Mouse (Mus musculus): ENCODE results near the gene Nanp.

Nanp gene

GRCm38 (mm10) chr2:151039232-151039695 lies at the start of gene Nanp, which contains the start of gene Ninl:
TSS of gene Nanp (minus strand) at chr2:151039398.
TSS of gene Ninl (minus strand) at chr2:151039382.
- DNase-seq: peak; percentile 89 to 91

- DNase-seq: no peak
Observed at GRCm38 (mm10) chr2:151056637-151057036, 17.4 kb upstream of the Nanp start.

- no peak for DNase-seq
Observed at GRCm38 (mm10) chr2:151040411-151040810, 1.2 kb upstream of the Nanp start.

- DNase-seq: no peak
Observed at GRCm38 (mm10) chr2:151039726-151040125, 528 bp upstream of the Nanp start.

- DNase-seq: no peak
Observed at GRCm38 (mm10) chr2:151038811-151039222, 381 bp downstream of the Nanp start.

GRCm38 (mm10) chr2:151037876-151038552 lies 1.2 kb downstream of the Nanp start:
- no peak for DNase-seq

- no peak for DNase-seq
Observed at GRCm38 (mm10) chr2:151037292-151037691, 1.9 kb downstream of the Nanp start.

GRCm38 (mm10) chr2:151036721-151037120 lies 2.5 kb downstream of the Nanp start:
- DNase-seq: no peak

- DNase-seq: no peak
Observed at GRCm38 (mm10) chr2:151034435-151034834, 4.8 kb downstream of the Nanp start.

- no peak for DNase-seq
Observed at GRCm38 (mm10) chr2:151021158-151021557, 18.0 kb downstream of the Nanp start.

- DNase-seq: no peak
Observed at GRCm38 (mm10) chr2:151015316-151015715, 23.9 kb downstream of the Nanp start.

- no peak for DNase-seq
Observed at GRCm38 (mm10) chr2:151011273-151011672, 27.9 kb downstream of the Nanp start.

- DNase-seq: no peak
Observed at GRCm38 (mm10) chr2:151009515-151010085, 29.6 kb downstream of the Nanp start.

- peak; percentile 25 to 41 for DNase-seq
Observed at GRCm38 (mm10) chr2:151008939-151009509, 30.2 kb downstream of the Nanp start.

- no peak for DNase-seq
Observed at GRCm38 (mm10) chr2:151008517-151008932, 30.7 kb downstream of the Nanp start.

GRCm38 (mm10) chr2:151008006-151008405 lies 31.2 kb downstream of the Nanp start:
- DNase-seq: no peak

GRCm38 (mm10) chr2:151006281-151006945 lies 32.8 kb downstream of the Nanp start:
- DNase-seq: no peak

- DNase-seq: no peak
Observed at GRCm38 (mm10) chr2:151004390-151004789, 34.8 kb downstream of the Nanp start.

GRCm38 (mm10) chr2:151003796-151004195 lies 35.4 kb downstream of the Nanp start:
- no peak for DNase-seq

- no peak for DNase-seq
Observed at GRCm38 (mm10) chr2:151001619-151002175, 37.5 kb downstream of the Nanp start.

GRCm38 (mm10) chr2:151000402-151001178 lies 38.6 kb downstream of the Nanp start:
- DNase-seq: peak in 1 of 2 experiments; percentile 18

- no peak for DNase-seq
Observed at GRCm38 (mm10) chr2:150999021-150999420, 40.2 kb downstream of the Nanp start.

All from spleen, adult 18-20 months (tissue).